Mouse (Mus musculus): Measurements from ENCODE around the gene Fxyd3. TPM values are rescaled to one million over a fixed set of nuclear protein-coding genes. Genes with fewer than 3 reads are reported as not detected.

The Fxyd3 gene
- polyA plus RNA-seq, 1 experiment from 2014 or later, result not detected

DNA sequence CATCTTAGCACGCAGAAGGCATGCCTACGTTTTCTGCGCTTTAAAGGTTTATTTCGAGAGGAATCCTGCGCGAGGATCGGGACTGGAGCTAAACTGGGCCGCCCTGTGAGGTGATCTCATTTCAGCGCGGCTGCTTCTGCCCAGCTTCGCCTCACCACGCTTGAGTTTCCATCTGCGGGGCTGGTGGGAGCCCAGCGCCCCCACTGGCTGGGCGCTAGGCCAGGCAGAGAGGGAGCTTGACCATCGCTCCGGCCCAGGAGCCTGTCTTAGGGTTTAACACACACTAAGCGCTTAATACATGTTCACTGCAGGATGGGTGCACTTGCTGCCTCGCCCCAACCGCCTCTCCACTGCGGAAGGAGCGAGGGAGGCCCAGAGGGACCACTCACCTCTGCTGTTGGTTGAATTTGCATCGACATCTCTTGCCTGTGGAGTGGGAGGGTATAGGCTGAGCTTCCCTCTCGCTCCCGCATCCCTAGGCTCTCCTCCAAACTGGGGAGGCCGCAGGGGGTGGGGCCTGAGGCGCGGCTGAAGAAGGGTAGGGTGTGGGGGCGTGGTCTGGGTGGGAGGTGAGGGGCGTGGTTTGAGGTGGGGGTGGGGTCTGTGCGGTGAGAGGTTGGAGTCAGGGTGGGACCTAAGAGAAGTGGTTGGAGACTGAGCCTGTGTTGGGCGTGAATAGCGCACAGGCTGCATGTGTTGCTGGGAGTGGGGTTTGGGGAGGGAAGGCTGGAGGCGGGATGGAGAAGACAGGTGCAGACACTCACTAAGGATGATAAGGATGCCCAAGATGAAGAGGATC lies 23.7 kb downstream of the Fxyd3 start:
- ATAC-seq, result peak; percentile 4; the same call in 1 of the 2 replicates
- Histone ChIP-seq H3K4me1 (peaks cover 48% of the 10 kb centered on the region), H3K4me3 (peak overlapping the region; percentile 20), H3K4me2 (peak overlapping the region; percentile 45), H3K27ac (no peak overlapping the region), H3K9ac (no peak overlapping the region; the same call in 1 of the 2 replicates), H3K27me3 (peaks cover 64% of the 10 kb centered on the region), H3K36me3 (ENCODE audit: poor library complexity, severe bottlenecking) (no peaks in the 10 kb centered on the region), H3K9me3 (replicated peaks) (no peaks in the 10 kb centered on the region)
- under 1% methylated on average over 34 of the region's 34 CpGs for WGBS

DNA sequence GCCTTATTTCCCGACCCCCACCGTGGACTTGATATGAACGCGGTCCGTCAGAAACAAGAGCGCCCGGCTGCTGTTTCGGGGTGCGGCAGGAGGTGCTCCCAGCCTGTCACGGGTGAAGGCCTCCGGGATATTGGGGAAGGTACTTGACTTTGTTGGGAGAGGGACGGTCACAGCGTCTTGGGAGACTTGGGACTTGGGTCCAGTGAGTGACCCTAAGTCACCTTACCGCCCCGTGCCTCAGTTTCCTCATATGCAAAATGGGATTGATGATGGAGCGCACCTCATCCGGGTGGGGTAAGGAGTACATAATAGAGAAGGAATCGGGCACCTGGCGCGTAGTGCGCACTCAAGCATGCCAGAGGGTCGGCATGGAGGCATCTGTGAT lies 24.3 kb downstream of the Fxyd3 start:
- peak overlapping the region; percentile 31 for H3K4me3 ChIP-seq
- peak overlapping the region; percentile 45 for H3K4me2 ChIP-seq
- H3K27ac ChIP-seq, result no peak overlapping the region
- no peak for ATAC-seq
- H3K36me3 ChIP-seq (ENCODE audit: poor library complexity, severe bottlenecking), result no peaks in the 10 kb centered on the region
- H3K27me3 ChIP-seq, result peaks cover 64% of the 10 kb centered on the region
- peaks cover 48% of the 10 kb centered on the region for H3K4me1 ChIP-seq
- 2% methylated on average over 22 of the region's 22 CpGs for WGBS
- H3K9ac ChIP-seq, result no peak overlapping the region
- no peaks in the 10 kb centered on the region for H3K9me3 ChIP-seq (replicated peaks)

DNA sequence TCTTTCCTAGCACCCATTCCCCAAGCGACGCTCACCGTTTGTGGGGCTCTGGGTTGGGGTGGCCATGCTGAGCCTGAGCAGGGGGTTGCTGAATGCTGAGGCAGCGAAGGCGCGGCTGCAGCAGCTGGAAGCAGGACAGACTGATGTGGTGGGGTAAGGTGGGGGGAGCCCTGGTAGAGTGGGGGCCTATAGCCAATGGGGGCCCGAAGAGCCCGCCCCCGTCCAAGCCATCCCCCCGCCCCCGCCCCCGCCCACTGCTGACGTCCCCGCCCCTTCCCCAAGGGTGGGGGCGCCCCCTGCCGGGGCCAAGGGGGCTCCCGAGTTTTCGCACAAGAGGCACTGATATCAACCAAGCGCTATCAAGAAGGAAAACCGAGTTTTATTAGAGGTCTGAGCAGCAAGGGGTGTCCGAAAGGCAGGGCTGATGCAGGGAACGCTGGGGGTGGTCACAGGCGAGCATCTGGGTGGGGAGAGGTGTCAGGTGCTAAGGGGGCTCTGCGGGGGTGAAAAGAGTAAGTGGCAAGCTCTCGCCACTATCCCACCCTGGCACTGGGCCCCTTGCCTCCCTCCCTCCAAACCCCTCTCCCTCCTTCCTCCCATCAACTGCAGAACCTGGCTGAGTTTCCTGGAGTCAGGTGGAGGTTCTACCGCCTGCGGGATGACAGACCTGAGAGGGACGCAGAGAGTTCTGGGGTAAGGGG lies 25.0 kb downstream of the Fxyd3 start, which contains the start of gene Fxyd7:
Gene Fxyd7 (minus strand): TSS at position 147 of the 701 bp plus-strand sequence.
- peaks cover 66% of the 10 kb centered on the region for H3K27me3 ChIP-seq
- WGBS, result under 1% methylated on average over 18 of the region's 28 CpGs
- H3K4me3 ChIP-seq, result peak within 1 kb of the TSS; percentile 31
- ATAC-seq, result peak; percentile 29; the same call in 1 of the 2 replicates
- H3K4me2 ChIP-seq, result peak within 1 kb of the TSS; percentile 56
- H3K4me1 ChIP-seq, result peaks cover 48% of the 10 kb centered on the region
- no peaks in the 10 kb centered on the region for H3K36me3 ChIP-seq (ENCODE audit: poor library complexity, severe bottlenecking)
- H3K27ac ChIP-seq, result no peak within 1 kb of the TSS
- H3K9me3 ChIP-seq (replicated peaks), result no peaks in the 10 kb centered on the region
- H3K9ac ChIP-seq, result peak within 1 kb of the TSS; percentile 47

DNA sequence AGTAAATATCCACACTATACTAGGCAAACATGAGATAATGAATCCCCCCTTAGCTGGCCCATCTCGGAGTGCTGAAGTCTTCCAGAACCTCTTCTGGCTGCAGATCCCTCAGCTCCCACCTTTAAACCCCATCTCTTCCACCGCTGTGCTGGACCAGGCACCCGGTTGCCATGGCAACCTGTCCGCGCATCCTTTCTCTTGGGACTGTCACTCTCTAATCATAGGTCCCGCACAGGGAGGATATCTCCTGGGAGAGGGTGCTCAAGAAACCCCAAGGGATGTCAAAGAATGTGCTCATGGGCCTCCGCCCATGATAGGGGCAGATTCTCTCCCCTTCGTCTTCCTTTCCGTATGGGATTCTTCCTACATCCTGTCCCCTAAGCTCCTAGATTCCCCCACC lies 25.6 kb downstream of the Fxyd3 start:
- under 1% methylated on average over 9 of the region's 9 CpGs for WGBS
- peak overlapping the region; percentile 31 for H3K4me3 ChIP-seq
- H3K9me3 ChIP-seq (replicated peaks), result no peaks in the 10 kb centered on the region
- ATAC-seq, result no peak
- peak overlapping the region; percentile 56 for H3K4me2 ChIP-seq
- H3K9ac ChIP-seq, result peak overlapping the region; percentile 47
- no peaks in the 10 kb centered on the region for H3K36me3 ChIP-seq (ENCODE audit: poor library complexity, severe bottlenecking)
- no peak overlapping the region for H3K27ac ChIP-seq
- peaks cover 48% of the 10 kb centered on the region for H3K4me1 ChIP-seq
- peaks cover 67% of the 10 kb centered on the region for H3K27me3 ChIP-seq

DNA sequence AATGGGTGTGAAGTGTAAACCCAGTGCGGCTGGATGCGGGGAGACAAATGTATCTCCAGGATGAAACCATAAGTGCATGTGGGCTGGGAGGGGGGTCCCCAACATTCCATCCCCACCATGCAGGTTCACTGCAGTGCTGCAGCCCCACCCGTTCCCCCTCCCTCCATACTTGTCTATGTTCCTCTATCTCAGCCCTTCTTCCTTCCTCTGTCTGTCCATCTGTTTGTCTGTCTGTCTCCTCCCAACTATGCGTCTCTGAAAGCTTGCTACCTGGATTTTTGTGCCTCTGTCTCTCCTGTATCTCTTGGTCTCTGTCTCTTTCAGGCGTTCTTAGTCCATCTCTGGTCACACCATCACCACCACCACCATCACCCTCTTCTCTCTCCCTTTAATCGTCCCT lies 26.0 kb downstream of the Fxyd3 start:
- H3K36me3 ChIP-seq (ENCODE audit: poor library complexity, severe bottlenecking), result no peaks in the 10 kb centered on the region
- H3K27me3 ChIP-seq, result peaks cover 68% of the 10 kb centered on the region
- H3K4me2 ChIP-seq, result peak overlapping the region; percentile 56
- H3K27ac ChIP-seq, result no peak overlapping the region
- peak overlapping the region; percentile 47 for H3K9ac ChIP-seq
- peak overlapping the region; percentile 31 for H3K4me3 ChIP-seq
- no peak for ATAC-seq
- H3K9me3 ChIP-seq (replicated peaks), result no peaks in the 10 kb centered on the region
- H3K4me1 ChIP-seq, result peaks cover 47% of the 10 kb centered on the region
- WGBS, result 2% methylated on average over 6 of the region's 6 CpGs

DNA sequence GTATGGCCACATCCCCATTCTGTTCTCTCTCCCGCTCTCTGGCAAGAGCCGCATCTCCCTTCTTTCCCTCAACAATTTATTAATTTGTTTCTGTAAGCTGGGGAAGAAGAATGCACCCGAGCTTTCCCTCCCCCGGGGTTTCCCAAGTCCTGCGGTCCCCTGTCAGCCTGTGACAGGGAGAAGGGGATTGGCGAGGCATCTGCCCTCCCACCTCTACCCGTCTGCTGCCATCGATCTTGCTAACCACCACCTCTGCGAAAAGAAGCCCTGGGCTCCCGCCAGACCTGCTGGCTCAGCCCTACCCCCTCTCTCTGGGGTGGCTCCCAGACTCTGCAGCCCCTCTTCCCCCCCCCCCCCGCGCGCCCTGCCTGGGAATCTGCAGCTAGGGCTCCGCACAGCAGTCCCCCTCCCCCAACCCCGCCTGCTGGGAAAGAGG lies 26.6 kb downstream of the Fxyd3 start:
- Histone ChIP-seq H3K27me3 (peaks cover 69% of the 10 kb centered on the region), H3K9ac (peak overlapping the region; percentile 14; the same call in 1 of the 2 replicates), H3K4me1 (peaks cover 41% of the 10 kb centered on the region), H3K4me3 (peak overlapping the region; percentile 31), H3K36me3 (ENCODE audit: poor library complexity, severe bottlenecking) (no peaks in the 10 kb centered on the region), H3K27ac (peak overlapping the region; percentile 59), H3K4me2 (peak overlapping the region; percentile 56), H3K9me3 (replicated peaks) (no peaks in the 10 kb centered on the region)
- under 1% methylated on average over 10 of the region's 15 CpGs for WGBS
- ATAC-seq, result peak; percentile 48

DNA sequence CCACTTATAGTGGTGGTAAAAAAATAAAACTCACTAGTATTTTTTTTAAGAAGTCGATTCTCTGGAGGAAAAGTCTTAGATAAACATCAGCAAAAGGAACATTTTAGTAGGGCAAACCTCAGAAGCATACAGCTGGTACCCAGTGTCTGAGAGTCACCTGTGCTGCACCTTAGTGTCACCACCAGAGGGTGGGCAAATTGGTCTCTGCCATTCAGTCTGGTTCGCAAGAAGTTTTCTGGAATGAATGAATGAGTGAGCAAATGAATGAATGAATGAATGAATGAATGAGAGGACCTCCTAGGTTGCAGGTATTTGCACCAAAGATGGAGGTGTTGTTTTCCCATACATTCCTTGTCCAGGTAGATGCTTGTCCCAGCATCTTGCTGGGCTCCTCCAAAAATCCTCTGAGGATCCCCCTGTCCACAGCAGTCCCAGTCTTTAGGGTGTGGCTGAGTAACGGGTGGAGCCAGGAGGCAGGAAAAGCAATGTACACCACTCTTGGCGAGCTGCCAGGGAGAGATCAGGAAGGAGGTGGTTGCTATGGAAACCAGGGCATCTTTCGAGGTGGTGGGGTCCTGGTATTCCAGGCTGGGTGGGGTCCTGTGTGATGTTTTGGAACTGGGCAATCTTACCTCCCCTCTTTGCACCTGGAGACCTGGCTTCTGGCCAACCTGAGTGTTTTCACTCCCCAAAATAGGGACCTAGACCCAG lies 27.2 kb downstream of the Fxyd3 start:
- peak overlapping the region; percentile 56 for H3K4me2 ChIP-seq
- peaks cover 38% of the 10 kb centered on the region for H3K4me1 ChIP-seq
- peak overlapping the region; percentile 31 for H3K4me3 ChIP-seq
- 20% methylated on average over 5 of the region's 5 CpGs for WGBS
- H3K9ac ChIP-seq, result peak overlapping the region; percentile 14; the same call in 1 of the 2 replicates
- H3K27ac ChIP-seq, result peak overlapping the region; percentile 59; the same call in 1 of the 2 replicates
- H3K27me3 ChIP-seq, result peaks cover 69% of the 10 kb centered on the region
- no peaks in the 10 kb centered on the region for H3K9me3 ChIP-seq (replicated peaks)
- no peaks in the 10 kb centered on the region for H3K36me3 ChIP-seq (ENCODE audit: poor library complexity, severe bottlenecking)
- peak; percentile 16; the same call in 1 of the 2 replicates for ATAC-seq

DNA sequence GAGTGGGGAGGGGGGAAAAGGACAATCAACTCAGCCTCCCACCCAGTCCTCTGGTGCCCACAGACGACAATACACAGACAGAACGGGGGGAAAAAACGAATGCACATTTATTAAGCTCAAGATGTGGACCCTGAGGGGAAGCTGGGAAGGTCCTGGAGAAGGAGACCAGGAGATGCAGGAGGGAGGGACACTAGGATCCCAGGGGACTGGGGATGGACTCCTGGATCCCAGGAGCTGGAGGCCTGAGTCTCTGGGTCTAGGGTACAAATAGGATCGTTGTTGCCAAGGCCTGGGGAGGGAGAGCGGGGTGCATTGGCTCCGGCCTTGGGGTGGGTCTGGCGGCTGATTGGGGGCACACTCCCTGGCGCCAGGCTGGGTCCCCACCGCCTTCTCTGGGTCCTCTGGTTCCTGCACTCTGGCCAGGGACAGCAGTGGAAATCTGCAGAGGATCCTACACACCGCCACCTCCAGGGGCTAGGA lies 34.0 kb downstream of the Fxyd3 start, which contains the start of gene Fxyd5:
Gene Fxyd5 (minus strand): TSS at position 51 of the 480 bp plus-strand sequence.
- H3K27ac ChIP-seq, result no peak within 1 kb of the TSS
- peak within 1 kb of the TSS; percentile 16; the same call in 1 of the 2 replicates for H3K4me3 ChIP-seq
- no peaks in the 10 kb centered on the region for H3K36me3 ChIP-seq (ENCODE audit: poor library complexity, severe bottlenecking)
- H3K4me1 ChIP-seq, result peaks cover 6% of the 10 kb centered on the region; the same call in 1 of the 2 replicates
- peak within 1 kb of the TSS; percentile 26; the same call in 1 of the 2 replicates for H3K9ac ChIP-seq
- H3K9me3 ChIP-seq (replicated peaks), result no peaks in the 10 kb centered on the region
- ATAC-seq, result no peak
- WGBS, result 40% methylated on average over 10 of the region's 10 CpGs
- peak within 1 kb of the TSS; percentile 27 for H3K4me2 ChIP-seq
- peaks cover 63% of the 10 kb centered on the region for H3K27me3 ChIP-seq

DNA sequence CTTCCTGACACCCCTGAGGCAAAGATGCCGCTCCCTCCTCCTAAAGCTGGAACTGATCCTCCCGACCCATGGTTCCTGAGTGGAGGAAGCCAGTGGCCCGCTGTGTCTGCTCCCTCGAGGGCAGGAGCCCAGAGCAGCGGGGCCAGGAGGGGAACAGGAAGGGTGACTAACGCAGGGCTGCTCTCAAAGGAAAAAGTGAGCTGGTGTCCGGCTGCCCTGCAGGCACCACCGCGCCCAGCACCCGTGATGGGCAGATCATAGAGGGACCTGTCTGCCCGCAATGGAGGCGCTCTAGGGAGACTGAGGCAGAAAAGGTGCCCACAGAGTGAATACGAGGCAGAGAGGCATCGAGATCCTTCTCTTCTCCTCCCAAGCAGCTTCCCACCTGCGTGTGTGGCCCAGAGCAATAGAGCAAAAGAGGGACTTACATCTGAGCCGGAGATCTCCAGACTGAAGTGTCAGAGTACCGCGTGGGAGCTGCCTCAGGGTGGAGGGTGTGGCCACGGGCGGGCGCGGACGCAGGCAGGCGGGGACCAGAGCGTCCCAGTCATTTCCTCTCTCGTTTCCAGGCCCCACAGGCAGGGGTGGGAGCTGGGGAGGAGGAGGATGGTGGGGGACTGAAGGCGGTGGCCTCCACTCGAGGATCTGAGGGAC lies 34.7 kb downstream of the Fxyd3 start:
- Histone ChIP-seq H3K9me3 (replicated peaks) (no peaks in the 10 kb centered on the region), H3K9ac (peak overlapping the region; percentile 26; the same call in 1 of the 2 replicates), H3K27me3 (peaks cover 63% of the 10 kb centered on the region), H3K4me3 (peak overlapping the region; percentile 16; the same call in 1 of the 2 replicates), H3K36me3 (ENCODE audit: poor library complexity, severe bottlenecking) (no peaks in the 10 kb centered on the region), H3K4me1 (peaks cover 6% of the 10 kb centered on the region; the same call in 1 of the 2 replicates), H3K27ac (no peak overlapping the region), H3K4me2 (peak overlapping the region; percentile 27)
- 1% methylated on average over 28 of the region's 28 CpGs for WGBS
- no peak for ATAC-seq

DNA sequence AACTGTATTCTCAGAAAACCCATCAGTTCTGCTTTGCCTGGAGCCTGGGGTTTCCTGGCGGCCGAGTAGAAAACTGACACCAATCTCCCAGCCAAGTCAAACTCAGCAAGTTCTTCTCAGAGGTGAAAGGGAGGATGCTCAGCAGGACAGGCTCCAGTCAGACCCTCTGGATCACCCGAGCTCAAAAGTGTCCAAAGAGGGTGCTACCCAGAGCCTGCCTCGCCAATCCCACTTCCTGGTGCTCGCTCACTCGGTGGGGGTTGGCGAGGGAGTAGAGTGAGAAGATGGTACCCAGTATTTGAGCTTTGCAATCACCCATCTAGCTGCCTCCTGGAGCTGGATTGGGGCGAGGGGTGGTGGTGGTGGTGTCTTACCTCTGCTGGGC lies 35.5 kb downstream of the Fxyd3 start:
- WGBS, result 55% methylated on average over 8 of the region's 8 CpGs
- Histone ChIP-seq H3K4me1 (peaks cover 6% of the 10 kb centered on the region; the same call in 1 of the 2 replicates), H3K4me2 (no peak overlapping the region), H3K9me3 (replicated peaks) (no peaks in the 10 kb centered on the region), H3K27ac (no peak overlapping the region), H3K36me3 (ENCODE audit: poor library complexity, severe bottlenecking) (no peaks in the 10 kb centered on the region), H3K27me3 (peaks cover 60% of the 10 kb centered on the region), H3K4me3 (no peak overlapping the region), H3K9ac (no peak overlapping the region)
- ATAC-seq, result no peak
